Mouse (Mus musculus) liver (tissue): ENCODE measurements around the gene Taar7d.
"Not testable (repeated sequence)": the region's sequence is repeated elsewhere in the genome, so short reads cannot be mapped to it uniquely, and the experiment has no call there.

Source experiments
- DNase-seq: peaks from one replicate; pipeline ENCODE4 v3.0.0-alpha.2; 2020; ENCODE audit warnings: mixed read lengths

Taar7d gene

GRCm38 (mm10) chr10:24026922-24027321, at the start of gene Taar7d:
TSS of gene Taar7d (plus strand) at chr10:24027222.
- no peak for DNase-seq

GRCm38 (mm10) chr10:23977958-23978357, 49.1 kb upstream of the Taar7d start:
- DNase-seq: no peak

- DNase-seq: peak; percentile 68
These were observed 47.9 kb upstream of the Taar7d start for GRCm38 (mm10) chr10:23978901-23979705.

- no peak for DNase-seq
These were observed 41.5 kb upstream of the Taar7d start, which contains the start of gene Taar6 for GRCm38 (mm10) chr10:23985546-23985945. TSS of gene Taar6 (minus strand) at chr10:23985646.

DNA sequence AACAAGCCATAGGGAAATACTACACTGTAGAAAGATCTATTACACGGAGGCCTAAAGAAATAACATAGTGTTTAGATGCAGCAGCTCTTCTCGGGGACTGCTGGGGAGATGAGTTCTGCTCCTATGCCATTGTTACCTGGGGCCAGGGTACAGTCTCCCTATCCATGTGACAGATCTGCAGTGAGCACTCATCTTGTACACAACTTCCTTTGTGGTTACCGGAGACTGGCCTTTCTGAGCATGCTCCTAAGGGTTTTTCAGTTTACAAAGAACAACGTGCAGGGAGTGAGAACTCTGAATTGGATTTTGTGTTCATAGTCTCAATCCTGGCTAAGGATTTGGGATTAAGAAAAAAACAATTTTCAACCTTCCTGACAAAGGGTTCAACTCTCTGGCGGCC, 40.6 kb upstream of the Taar7d start:
- DNase-seq: no peak

GRCm38 (mm10) chr10:23993381-23993780, 33.6 kb upstream of the Taar7d start, which contains the start of gene Taar7a:
TSS of gene Taar7a (minus strand) at chr10:23993481.
- DNase-seq: no peak

- DNase-seq: no peak
These were observed 27.4 kb upstream of the Taar7d start, which contains the start of gene Taar7b for GRCm38 (mm10) chr10:23999639-24000038. TSS of gene Taar7b (plus strand) at chr10:23999939.

GRCm38 (mm10) chr10:24006442-24006841, 20.6 kb upstream of the Taar7d start:
- no peak for DNase-seq

DNA sequence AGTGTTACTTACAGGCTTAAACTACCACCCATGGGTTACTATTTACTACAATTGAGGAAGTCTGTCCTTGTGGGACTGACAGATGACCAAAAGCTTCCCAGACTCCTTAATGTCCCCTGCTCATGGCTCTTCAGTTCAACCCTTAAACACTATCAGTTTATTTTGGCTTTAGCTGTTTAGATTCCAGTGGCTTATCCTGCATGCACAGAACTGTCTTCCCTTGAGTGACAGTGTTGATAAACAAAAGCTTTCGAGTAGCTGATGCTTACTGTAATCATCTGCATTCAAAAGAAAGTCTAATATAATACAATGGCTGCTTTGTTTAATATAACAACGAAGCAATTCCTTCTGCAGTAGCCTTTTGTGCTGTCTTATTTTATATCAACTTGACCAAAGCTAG, 20.0 kb upstream of the Taar7d start:
- DNase-seq: no peak

GRCm38 (mm10) chr10:24008143-24008542, 18.9 kb upstream of the Taar7d start:
- no peak for DNase-seq

GRCm38 (mm10) chr10:24031347-24031746, 4.3 kb downstream of the Taar7d start:
- DNase-seq: no peak

GRCm38 (mm10) chr10:24037314-24037713, 10.3 kb downstream of the Taar7d start, which contains the start of gene Taar7e:
TSS of gene Taar7e (plus strand) at chr10:24037614.
- no peak for DNase-seq

DNA sequence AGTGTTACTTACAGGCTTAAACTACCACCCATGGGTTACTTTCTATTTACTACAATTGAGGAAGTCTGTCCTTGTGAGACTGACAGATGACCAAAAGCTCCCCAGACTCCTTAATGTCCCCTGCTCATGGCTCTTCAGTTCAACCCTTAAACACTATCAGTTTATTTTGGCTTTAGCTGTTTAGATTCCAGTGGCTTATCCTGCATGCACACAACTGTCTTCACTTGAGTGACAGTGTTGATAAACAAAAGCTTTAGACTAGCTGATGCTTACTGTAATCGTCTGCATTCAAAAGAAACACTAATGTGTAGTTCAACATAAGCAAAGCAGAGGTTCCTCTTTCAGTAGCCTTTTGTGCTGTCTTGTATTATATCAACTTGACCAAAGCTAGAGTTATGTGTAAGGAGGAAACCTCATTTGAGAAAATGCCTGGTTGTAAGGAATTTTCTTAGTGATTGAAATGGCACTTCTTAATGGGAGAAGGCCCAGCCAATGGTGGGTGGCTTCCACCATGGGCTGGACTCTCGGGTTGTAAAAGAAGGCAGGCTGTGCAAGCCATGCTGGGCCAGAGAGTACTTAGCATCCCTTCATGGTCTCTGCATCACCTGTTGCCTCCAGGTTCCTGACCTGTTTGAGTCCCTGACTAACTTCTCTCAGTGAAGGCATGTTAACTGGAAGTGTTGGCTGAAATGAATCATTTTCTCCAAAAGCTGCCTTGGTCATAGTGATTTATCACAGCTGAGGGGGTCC, 13.3 kb downstream of the Taar7d start:
- DNase-seq: no peak

GRCm38 (mm10) chr10:24049210-24049609, 22.2 kb downstream of the Taar7d start, which contains the start of gene Taar7f:
TSS of gene Taar7f (plus strand) at chr10:24049510.
- no peak for DNase-seq

GRCm38 (mm10) chr10:24052039-24052438, 25.0 kb downstream of the Taar7d start:
- no peak for DNase-seq

DNA sequence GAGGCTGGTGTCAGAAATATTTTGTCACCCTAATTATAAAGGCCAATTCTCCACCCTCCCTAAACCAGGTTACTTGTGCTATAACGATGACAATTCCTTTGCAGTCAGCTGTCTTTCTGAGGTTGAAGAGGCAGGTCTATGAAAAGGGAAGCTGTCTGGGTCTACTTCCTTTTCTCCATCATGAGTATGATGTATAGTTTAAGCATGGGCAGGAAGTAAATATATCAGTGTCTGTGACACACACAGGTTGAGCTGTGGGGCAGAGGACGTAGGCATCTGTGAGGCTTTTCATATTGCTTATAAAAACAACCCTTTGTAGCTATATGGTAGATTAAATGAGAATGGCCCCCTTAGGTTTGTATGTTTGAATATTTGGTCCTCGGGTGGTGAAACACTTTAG, 32.0 kb downstream of the Taar7d start:
- DNase-seq: no peak

- DNase-seq: not testable (repeated sequence)
These were observed 47.7 kb downstream of the Taar7d start for GRCm38 (mm10) chr10:24074751-24075150.

GRCm38 (mm10) chr10:24076200-24076599, 49.2 kb downstream of the Taar7d start, which contains the start of gene Taar8a:
TSS of gene Taar8a (plus strand) at chr10:24076500.
- not testable (repeated sequence) for DNase-seq
